Mouse (Mus musculus): ENCODE results near the gene Fa2h.

Gene Fa2h

DNA sequence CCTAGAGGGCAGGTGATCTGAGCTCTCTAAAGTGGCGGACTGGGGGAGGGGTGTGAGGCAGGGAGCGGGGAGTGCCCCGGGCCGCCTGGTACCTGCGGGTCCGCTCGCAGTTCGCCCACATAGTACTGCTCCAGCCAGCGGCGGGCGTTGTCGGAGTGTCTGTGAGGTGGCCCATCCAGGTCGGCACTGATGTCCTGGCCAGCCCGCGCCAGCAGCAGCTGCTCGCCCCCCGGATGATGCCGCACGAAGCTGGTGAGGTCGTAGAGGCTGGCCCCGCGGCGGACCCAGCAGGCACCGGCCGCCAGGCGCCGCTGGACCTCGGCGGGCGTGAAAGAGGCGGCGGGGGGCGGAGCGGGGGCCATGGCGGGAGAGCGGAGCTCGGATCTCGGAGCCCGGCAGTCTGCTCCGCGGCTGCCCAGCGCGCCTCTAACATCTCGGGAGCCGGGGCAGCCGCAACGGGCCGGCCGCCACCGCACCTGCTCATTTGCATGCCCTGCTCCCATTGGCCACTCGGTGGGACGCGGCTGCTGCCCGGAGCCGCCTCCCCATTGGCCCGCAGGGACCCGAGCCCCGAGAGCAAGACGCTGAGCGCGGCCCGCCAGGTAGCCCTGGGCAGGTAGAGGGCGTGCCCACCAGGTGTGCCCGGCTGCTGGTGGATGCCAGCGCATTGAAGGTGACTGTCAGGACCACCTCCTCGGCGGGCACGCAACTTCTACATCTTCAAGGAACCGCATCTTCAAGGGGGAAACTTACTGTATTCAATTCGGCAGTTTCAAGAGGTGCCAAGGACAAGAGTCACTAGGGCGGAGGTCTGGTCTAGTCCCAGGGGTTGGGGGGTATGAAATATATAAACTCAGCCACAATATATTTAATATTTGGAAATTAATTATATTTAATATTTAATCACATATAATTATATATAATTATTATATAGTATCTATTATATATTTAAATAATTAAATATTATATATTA lies at the start of gene Fa2h:
Fa2h (minus strand) TSS at position 434 of the 973 bp plus-strand sequence.
- ChIA-PET CTCF (interaction anchor here (0.5 to 1.4 kb wide), 16 partner anchors 9 to 653 kb away, joined by 3 to 8 read pairs (median 4); partner anchors contain the start of gene Znrf1 (in 1 of the 4)), POLR2A (interaction anchor here in 3 of 4 experiments (0.5 to 2.5 kb wide), 8 partner anchors 8 to 390 kb away, joined by 3 to 9 read pairs (median 4); partner anchors contain the start of gene Rfwd3 (in 2 of the 3))

DNA sequence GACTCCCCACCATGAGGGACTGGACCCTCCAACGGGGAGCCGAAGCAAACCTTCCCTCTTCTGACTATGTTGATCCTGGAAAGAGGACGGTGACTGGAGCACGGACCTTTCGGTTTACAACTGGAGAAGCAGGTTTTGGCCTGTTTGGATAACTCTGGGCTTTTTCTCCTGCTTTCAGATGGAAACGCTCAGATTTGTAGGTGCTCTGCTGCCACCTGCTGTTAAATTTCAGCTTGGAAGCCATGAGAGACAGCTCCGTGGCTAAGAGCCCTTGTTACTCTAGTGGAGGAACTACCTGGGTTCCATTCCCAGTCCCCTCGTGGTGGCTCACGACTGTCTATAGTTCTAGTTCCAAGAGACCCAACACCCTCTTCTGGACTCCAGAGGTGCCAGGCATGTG lies 45.6 kb upstream of the Fa2h start:
- ChIA-PET POLR2A (interaction anchor here in 2 of 4 experiments (0.6 to 1.4 kb wide), 5 partner anchors 22 to 574 kb away, joined by 3 to 8 read pairs (median 3); partner anchors contain the start of gene Mlkl (in 1 of the 2)), CTCF (interaction anchor here (0.5 to 2.1 kb wide), 31 partner anchors 17 to 237 kb away, joined by 3 to 10 read pairs (median 4); partner anchors contain the start of genes Fa2h (in 2 of the 4) and Mlkl (in 1 of the 4))

DNA sequence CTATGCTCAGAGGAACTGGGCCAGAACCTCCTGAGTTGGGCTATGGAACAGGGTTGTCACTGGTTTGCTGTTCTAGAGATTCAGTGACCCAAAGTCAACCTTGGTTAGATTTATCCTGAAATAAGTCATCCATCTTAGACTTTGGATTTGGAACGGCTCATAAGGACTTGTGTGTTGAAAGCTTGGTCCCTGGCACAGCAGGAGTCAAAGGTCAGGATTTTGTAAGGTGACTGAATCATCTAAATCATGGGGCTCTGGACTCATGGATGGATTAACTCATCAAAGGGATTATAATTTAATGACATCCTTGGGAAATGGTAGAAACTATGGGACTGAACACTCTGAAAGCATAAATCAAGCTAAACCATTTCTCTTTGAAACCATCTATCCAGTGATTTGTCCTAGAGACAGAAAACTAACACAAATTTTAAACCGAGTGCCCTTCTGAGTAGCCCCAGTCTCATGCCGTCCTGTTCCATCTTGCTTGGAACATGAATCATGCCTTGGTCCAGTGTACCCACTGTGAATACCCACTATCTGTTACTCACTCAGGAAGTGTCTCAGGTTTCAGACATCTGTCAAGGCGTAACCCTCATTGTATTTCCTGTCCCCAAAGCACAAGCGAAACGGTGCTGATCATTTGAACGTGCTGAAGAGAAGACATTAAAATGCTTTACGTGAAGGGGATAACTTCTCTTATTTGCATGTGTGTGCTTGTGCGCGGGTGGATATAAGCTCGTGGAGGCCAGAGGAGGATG lies 41.6 kb upstream of the Fa2h start:
- POLR2A ChIA-PET, result interaction anchor here in 2 of 4 experiments (0.6 to 1.5 kb wide), 3 partner anchors 45 to 386 kb away, joined by 3 to 4 read pairs (median 3); partner anchors contain the start of gene Rfwd3 (in 1 of the 2)

GRCm38 (mm10) chr8:111424646-111425045 lies 31.0 kb upstream of the Fa2h start:
- POLR2A ChIA-PET, result no interaction called here
- CTCF ChIA-PET, result no interaction called here

More for the DNA sequence above, 41.6 kb upstream of the Fa2h start:
- CTCF ChIA-PET, result interaction anchor here in 1 of 4 experiments (0.7 to 1.0 kb wide), 2 partner anchors 97 to 180 kb away, joined by 3 read pairs; partner anchors contain the start of gene Mlkl

DNA sequence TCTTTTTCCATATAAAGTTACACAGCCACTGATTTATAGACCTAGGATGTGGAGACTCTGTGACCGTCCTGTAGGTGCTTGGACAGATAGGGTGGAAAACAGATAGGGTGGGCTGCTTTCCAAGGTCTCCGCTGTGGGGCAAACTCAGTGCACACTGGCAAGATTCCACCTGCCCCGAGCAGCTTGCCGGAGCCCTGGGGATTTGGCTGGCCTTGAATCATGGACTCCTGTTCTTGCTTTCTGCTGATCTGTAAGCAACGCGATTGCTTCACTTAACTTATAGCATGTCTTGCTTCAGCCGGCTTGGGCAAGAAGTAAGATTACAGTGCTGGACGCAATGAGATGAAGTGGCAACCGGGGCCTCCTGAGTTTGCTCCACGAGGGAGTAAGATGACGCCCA lies 30.6 kb upstream of the Fa2h start:
- ChIA-PET CTCF (interaction anchor here in 1 of 4 experiments (0.6 kb wide), 1 partner anchor 16 kb away, joined by 3 read pairs; no protein-coding TSS in a partner anchor), POLR2A (no interaction called here)

- ChIA-PET CTCF (interaction anchor here in 1 of 4 experiments (0.9 kb wide), 1 partner anchor 17 kb away, joined by 3 read pairs; no protein-coding TSS in a partner anchor), POLR2A (interaction anchor here in 2 of 4 experiments (0.6 to 1.0 kb wide), 3 partner anchors 9 to 578 kb away, joined by 3 to 7 read pairs (median 4); no protein-coding TSS in a partner anchor)
Observed at GRCm38 (mm10) chr8:111422614-111423013, 29.0 kb upstream of the Fa2h start.

GRCm38 (mm10) chr8:111419171-111419570 lies 25.5 kb upstream of the Fa2h start:
- ChIA-PET POLR2A (interaction anchor here in 2 of 4 experiments (0.6 to 1.7 kb wide), 3 partner anchors 10 to 81 kb away, joined by 3 to 5 read pairs (median 4); partner anchors contain the start of gene Mlkl (in 1 of the 2)), CTCF (interaction anchor here in 3 of 4 experiments (0.6 to 2.1 kb wide), 22 partner anchors 13 to 819 kb away, joined by 3 to 8 read pairs (median 3); no protein-coding TSS in a partner anchor)

DNA sequence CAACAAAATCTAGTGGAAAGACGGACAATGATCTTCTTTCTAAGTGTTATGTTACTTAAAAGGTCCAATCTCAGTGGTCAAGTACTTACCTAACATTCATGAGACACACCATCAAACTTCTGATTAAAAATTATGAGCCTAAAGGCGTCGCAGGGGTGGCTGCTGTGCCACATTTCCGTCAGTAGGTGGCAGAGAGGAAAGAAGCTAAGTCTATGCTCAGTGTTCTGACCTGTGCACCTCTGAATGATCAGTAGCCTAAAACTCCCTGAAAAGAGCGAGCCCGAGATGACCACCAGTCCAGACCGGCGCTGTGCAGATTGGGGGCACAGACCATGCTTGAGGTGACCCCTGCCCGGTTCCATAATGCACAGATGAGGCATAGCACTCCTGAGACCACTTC lies 25.0 kb upstream of the Fa2h start:
- CTCF ChIA-PET, result interaction anchor here in 3 of 4 experiments (0.6 to 2.1 kb wide), 23 partner anchors 13 to 820 kb away, joined by 3 to 8 read pairs (median 3); partner anchors contain the start of gene Fa2h (in 1 of the 3)

DNA sequence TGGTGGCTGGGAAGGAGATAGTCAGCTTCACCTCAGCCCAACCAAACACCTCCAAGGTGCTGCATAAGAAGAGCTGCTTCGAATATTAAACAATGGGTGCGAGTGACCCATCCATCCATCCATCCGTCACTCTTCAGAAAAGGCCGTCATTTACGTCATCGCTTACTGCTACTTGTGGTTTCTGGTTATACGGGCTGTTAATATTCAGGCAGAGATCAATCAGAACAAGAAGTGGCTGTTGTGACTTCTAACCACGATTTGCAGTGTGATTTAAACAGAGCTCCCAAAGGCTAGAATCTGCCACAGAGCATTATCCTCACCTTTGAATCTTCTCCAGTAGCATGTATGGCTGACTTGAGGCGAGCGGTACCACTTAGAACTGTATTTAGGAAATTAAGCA lies 23.6 kb upstream of the Fa2h start:
- POLR2A ChIA-PET, result interaction anchor here in 1 of 4 experiments (1.7 kb wide), 1 partner anchor 12 kb away, joined by 4 read pairs; no protein-coding TSS in a partner anchor
- CTCF ChIA-PET, result interaction anchor here in 2 of 4 experiments (1.2 to 2.1 kb wide), 2 partner anchors 14 to 28 kb away, joined by 3 to 8 read pairs; no protein-coding TSS in a partner anchor

More for the DNA sequence above, 25.0 kb upstream of the Fa2h start:
- POLR2A ChIA-PET, result interaction anchor here in 2 of 4 experiments (0.6 to 1.7 kb wide), 4 partner anchors 11 to 120 kb away, joined by 3 to 5 read pairs (median 4); partner anchors contain the start of gene Mlkl (in 1 of the 2)

- POLR2A ChIA-PET, result no interaction called here
- CTCF ChIA-PET, result interaction anchor here (0.6 to 1.7 kb wide), 22 partner anchors 10 to 263 kb away, joined by 3 to 8 read pairs (median 3); partner anchors contain the start of genes Fa2h (in 2 of the 4) and Znrf1 (in 1 of the 4)
Observed at GRCm38 (mm10) chr8:111403391-111403790, 9.8 kb upstream of the Fa2h start.

DNA sequence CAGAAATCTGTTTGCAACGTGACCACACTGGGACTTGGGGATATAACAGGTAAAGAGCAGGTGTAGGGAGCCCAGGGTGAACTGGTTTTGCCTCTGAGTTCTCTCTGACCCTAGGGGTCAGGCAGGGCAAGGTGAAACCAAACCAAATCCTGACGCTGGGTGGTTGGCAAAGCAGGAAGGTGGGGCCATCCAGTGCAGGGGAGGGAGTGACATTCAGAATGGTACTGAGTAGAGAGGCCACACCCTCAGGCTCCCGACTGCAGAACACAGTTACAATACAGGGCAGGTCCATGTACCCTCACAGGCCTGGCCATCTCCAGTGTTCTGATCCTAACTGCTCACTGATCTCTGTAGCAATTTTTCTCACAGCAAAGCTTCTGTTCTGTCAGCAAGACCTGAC lies 2.4 kb downstream of the Fa2h start:
- POLR2A ChIA-PET, result interaction anchor here in 1 of 4 experiments (2.5 kb wide), 1 partner anchor 24 kb away, joined by 9 read pairs; no protein-coding TSS in a partner anchor
- CTCF ChIA-PET, result interaction anchor here in 1 of 4 experiments (1.4 kb wide), 1 partner anchor 27 kb away, joined by 3 read pairs; no protein-coding TSS in a partner anchor

DNA sequence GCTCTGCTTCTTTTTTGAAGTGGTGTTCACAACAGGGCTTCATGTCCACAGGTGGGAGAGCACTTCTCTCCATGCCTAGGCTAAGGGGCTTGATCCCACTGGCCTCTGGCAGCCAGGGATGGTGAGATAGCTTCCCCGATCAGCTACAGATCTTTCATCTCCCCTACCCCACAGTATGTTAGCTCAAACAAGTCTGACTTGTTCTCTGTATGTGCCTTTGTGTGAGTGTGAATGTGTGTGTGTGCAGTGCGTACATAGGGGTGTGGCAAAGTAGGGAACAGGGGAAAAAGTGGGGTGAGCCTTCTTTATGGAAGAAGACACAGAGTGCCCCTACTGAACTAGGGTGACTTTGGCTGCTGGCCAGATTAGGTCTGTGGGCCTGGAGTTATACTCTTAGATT lies 2.8 kb downstream of the Fa2h start:
- ChIA-PET CTCF (interaction anchor here in 1 of 4 experiments (1.4 kb wide), 1 partner anchor 28 kb away, joined by 3 read pairs; no protein-coding TSS in a partner anchor), POLR2A (no interaction called here)

DNA sequence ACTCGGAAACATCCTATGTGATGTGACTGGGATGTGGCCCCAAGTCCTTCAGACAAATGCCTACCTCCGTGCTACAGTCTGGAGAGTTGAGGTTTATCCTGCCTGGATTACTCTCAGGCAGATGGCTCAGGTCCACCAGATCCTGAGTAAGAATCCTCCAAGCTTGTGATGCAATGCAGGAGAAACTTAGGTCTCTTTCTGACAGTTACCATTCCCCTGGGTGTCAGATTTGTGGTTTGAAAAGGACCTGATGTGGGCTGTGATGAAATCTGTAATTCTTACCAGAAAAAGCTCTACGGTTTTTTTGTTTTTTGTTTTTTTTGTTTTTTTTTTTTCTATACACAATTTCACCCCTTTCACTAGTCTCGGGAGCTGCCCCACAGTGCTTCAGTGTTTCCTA lies 4.0 kb downstream of the Fa2h start:
- POLR2A ChIA-PET, result interaction anchor here in 3 of 4 experiments (0.6 to 1.6 kb wide), 4 partner anchors 46 to 1294 kb away, joined by 3 to 5 read pairs (median 3); partner anchors contain the start of gene Wdr59 (in 1 of the 3)
- CTCF ChIA-PET, result no interaction called here

- CTCF ChIA-PET, result interaction anchor here in 2 of 4 experiments (0.6 to 1.4 kb wide), 2 partner anchors 32 to 208 kb away, joined by 3 to 5 read pairs; no protein-coding TSS in a partner anchor
- POLR2A ChIA-PET, result interaction anchor here in 2 of 4 experiments (0.6 to 2.1 kb wide), 2 partner anchors 12 to 954 kb away, joined by 3 to 6 read pairs; no protein-coding TSS in a partner anchor
Observed at GRCm38 (mm10) chr8:111385915-111386314, 7.7 kb downstream of the Fa2h start.

GRCm38 (mm10) chr8:111384628-111385027 lies 9.0 kb downstream of the Fa2h start:
- ChIA-PET CTCF (interaction anchor here in 1 of 4 experiments (1.4 kb wide), 1 partner anchor 34 kb away, joined by 5 read pairs; no protein-coding TSS in a partner anchor), POLR2A (interaction anchor here in 2 of 4 experiments (0.5 to 0.7 kb wide), 2 partner anchors 112 to 1808 kb away, joined by 3 read pairs; no protein-coding TSS in a partner anchor)

GRCm38 (mm10) chr8:111375192-111375591 lies 18.4 kb downstream of the Fa2h start:
- CTCF ChIA-PET, result no interaction called here
- POLR2A ChIA-PET, result interaction anchor here in 1 of 4 experiments (1.4 kb wide), 1 partner anchor 22 kb away, joined by 3 read pairs; no protein-coding TSS in a partner anchor

- CTCF ChIA-PET, result interaction anchor here in 1 of 4 experiments (0.8 kb wide), 1 partner anchor 97 kb away, joined by 3 read pairs; no protein-coding TSS in a partner anchor
Observed at GRCm38 (mm10) chr8:111369711-111370110, 23.9 kb downstream of the Fa2h start.

More at GRCm38 (mm10) chr8:111369711-111370110, 23.9 kb downstream of the Fa2h start:
- POLR2A ChIA-PET, result no interaction called here
